Mouse (Mus musculus): ENCODE data around the gene Emilin1.

DNA sequence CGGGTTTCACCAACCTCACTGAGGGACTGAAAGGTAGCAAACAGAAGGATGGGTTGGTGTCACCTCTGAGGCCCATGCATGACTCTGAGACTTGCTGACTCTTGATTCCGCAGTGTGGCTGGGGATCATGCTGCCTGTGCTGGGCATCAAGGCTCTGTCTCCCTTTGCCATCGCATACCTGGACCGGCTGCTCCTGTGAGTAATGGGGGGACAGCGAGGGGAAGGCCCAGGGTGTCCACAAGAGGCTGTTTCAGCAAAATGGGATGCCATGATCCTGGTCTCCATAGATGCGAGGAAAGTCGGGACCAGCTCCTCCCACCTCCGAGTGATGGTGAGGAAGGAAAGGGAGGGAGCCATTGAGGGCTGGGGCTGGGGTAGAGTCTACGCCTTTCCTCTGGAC, 40.6 kb upstream of the Emilin1 start:
- TF ChIP-seq MEF2A (IDR thresholded peaks at IDR 0.05; ENCODE audit: borderline replicate concordance, low read depth, low read length), result no peak
- TF ChIP-seq CTCF (conservative IDR thresholded peaks at IDR 0.05 in 1 of 2, IDR thresholded peaks at IDR 0.05 in 1 of 2; ENCODE audit: low read depth in 2 of 2, low read length in 2 of 2), result no peak
- no peak for TF ChIP-seq POLR2A (IDR thresholded peaks at IDR 0.05; ENCODE audit: low read depth, low read length)
- TF ChIP-seq MAX (IDR thresholded peaks at IDR 0.05; ENCODE audit: low read length), result no peak
- no peak for TF ChIP-seq ETS1 (conservative IDR thresholded peaks at IDR 0.05; ENCODE audit: low read depth, low read length)
- TF ChIP-seq JUN (IDR thresholded peaks at IDR 0.05; ENCODE audit: insufficient read depth, low read depth, low read length), result no peak
- TF ChIP-seq HCFC1 (IDR thresholded peaks at IDR 0.05; ENCODE audit: low read depth, low read length), result no peak
- no peak for TF ChIP-seq E2F4 (IDR thresholded peaks at IDR 0.05; ENCODE audit: insufficient replicate concordance, low read depth, low read length)
- no peak for TF ChIP-seq JUND (conservative IDR thresholded peaks at IDR 0.05; ENCODE audit: low read depth, low read length)

All from CH12.LX (cell line).